Mouse (Mus musculus) lung, embryonic 16.5 days (tissue): ENCODE measurements around the gene B4galnt4. TPM values are rescaled to one million over a fixed set of nuclear protein-coding genes. Genes with fewer than 3 reads are reported as not detected.
A peak's percentile ranks its signal among the peaks of the same experiment; 100 is the strongest.

ENCODE experiments used
- ATAC-seq: fragments of 200-750 bp; cut with Nextera tagmentation; 2 replicates; pipeline ENCODE4 v1.8.0; 2017; ENCODE audit warnings: low read depth, mild to moderate bottlenecking, moderate library complexity
- H3K27ac ChIP-seq: fragments of 300-500 bp; sonication (generic); 2 replicates; pipeline ENCODE4 v1.5.1; 2014; ENCODE audit warnings: mild to moderate bottlenecking, control low read depth, low read length
- H3K27me3 ChIP-seq: fragments of 300-500 bp; sonication (generic); 2 replicates; pipeline ENCODE4 v1.6.1; 2014; ENCODE audit warnings: low read depth, low read length, mixed read lengths; ENCODE audit not compliant: control insufficient read depth, insufficient read depth
- H3K36me3 ChIP-seq: fragments of 300-500 bp; sonication (generic); 2 replicates; pipeline ENCODE4 v1.6.1; 2014; ENCODE audit warnings: low read length; ENCODE audit not compliant: control insufficient read depth, insufficient read depth
- H3K4me1 ChIP-seq: fragments of 300-500 bp; sonication (generic); replicated peaks from 2 replicates; pipeline ENCODE4 v1.6.1; 2014; ENCODE audit warnings: low read length, mixed read lengths; ENCODE audit not compliant: control insufficient read depth, insufficient read depth
- H3K4me2 ChIP-seq: fragments of 300-500 bp; sonication (generic); 2 replicates; pipeline ENCODE4 v1.6.1; 2014; ENCODE audit warnings: low read depth, low read length, control low read depth
- H3K4me3 ChIP-seq: fragments of 300-500 bp; sonication (generic); 2 replicates; pipeline ENCODE4 v1.5.1; 2014; ENCODE audit warnings: mild to moderate bottlenecking, low read length, control low read depth
- H3K9ac ChIP-seq: fragments of 300-500 bp; sonication (generic); 2 replicates; pipeline ENCODE4 v1.6.1; 2014; ENCODE audit warnings: low read length, control low read depth
- H3K9me3 ChIP-seq: fragments of 300-500 bp; sonication (generic); 2 replicates; pipeline ENCODE4 v1.6.1; 2016; ENCODE audit warnings: low read length; ENCODE audit not compliant: control insufficient read depth
- WGBS: fragments of 180-500 bp; shearing (Covaris S2); extraction: QIAGEN DNeasy Blood & Tissue Kit; methylation state at CpG from one replicate; pipeline ENCODE4 v1.1.7; 2014; 5-methylcytosine and 5-hydroxymethylcytosine counted together
- polyA plus RNA-seq: library from polyadenylated mRNA; unstranded; fragments of >200 nt; fragmentation: Nextera tagmentation; extraction: Ambion mirVana; gene quantifications from 2 replicates; pipeline ENCODE4 v1.2.1, GENCODE M21; 2015

Gene B4galnt4
- polyA plus RNA-seq, 1 experiment from 2014 or later = 3.8 TPM

DNA sequence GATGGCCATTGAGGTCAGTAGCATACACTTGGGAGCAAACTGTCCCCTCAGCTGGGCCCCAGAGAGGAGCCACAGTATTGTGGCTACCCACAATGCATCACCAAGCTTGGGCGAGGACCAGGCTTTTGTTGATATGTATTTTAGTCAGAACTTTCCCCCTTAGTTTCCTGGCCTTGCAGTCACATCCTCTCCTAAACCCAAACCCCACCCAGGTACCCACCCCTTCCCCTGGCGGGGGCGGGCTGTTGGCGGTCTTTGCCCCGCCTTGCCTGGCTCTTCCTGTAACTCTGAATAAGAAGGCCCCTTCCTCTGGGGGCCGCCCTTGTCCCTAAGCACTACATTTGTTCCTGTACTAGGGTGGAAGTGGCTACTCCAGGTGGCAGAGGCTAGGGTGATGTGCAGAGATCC lies 35.7 kb downstream of the B4galnt4 start:
- Histone ChIP-seq H3K4me2 (peak overlapping the region; percentile 42), H3K4me1 (peaks cover 19% of the 10 kb centered on the region), H3K36me3 (no peaks in the 10 kb centered on the region), H3K9me3 (no peaks in the 10 kb centered on the region), H3K27me3 (peaks cover 3% of the 10 kb centered on the region), H3K4me3 (peak overlapping the region; percentile 23), H3K27ac (peak overlapping the region; percentile 65), H3K9ac (peak overlapping the region; percentile 49)
- ATAC-seq = peak; percentile 53
- WGBS = 47% methylated on average over 6 of the region's 6 CpGs

DNA sequence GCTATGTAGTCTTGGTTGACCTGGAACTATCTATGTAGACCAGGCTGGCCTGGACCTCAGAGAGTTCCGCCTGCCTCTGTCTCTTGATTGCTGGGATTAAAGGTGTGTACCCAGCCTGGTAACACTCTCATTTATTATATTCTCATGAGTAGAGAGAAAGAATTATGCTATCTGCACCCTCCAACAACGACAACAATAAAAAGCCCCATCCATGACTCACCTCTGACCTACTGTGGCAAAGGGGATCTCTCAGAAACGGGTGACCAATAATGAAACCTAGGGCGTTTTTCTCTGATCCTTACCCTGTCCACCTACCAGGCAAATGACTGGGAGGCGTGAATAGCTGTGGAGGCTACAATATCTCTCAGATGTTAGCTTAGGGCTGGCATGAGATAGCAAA lies 36.3 kb downstream of the B4galnt4 start:
- Histone ChIP-seq H3K36me3 (no peaks in the 10 kb centered on the region), H3K9ac (no peak overlapping the region), H3K27me3 (peaks cover 3% of the 10 kb centered on the region), H3K9me3 (no peaks in the 10 kb centered on the region), H3K4me3 (no peak overlapping the region), H3K4me2 (no peak overlapping the region), H3K27ac (peak overlapping the region; percentile 37; the same call in 1 of the 2 replicates), H3K4me1 (peaks cover 16% of the 10 kb centered on the region)
- ATAC-seq = no peak
- 79% methylated on average over 5 of the region's 5 CpGs for WGBS

DNA sequence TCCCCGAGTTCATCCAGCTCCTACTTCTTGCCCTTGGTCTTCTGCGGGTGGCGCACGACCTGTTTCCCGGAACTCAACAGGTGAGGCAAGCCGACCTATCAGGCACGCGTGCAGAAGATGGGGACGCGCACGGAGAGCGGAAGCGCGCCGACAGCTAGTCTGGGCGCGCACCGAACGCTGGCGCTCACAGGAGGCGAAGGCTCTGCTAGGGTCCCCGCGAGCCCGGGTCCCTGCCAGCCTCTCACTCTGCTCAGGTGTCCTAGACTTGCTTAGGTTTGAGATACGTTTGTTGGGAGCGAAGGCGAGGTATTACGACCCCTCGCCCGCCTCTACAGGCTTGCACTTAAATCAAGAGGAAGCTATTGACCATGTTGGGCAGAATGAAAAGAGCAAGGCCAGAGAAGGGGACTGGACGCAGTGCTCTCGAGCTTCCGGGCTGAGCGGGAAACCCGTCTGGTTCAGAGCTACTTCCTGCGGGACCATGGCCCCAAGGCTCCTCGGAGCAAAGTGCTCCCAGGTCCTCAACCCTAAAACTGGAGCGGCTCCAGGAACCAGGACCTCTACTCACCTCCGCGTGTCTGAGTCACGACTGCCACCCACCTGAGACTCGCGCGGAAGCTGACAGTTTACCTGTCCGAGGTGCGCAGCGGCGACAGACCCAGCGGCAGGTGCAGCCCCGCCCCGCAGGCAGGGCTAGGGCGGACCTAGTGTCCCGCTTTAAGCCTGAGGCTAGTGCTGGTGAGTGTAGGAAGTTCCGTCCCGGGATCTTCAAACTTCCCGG lies 39.2 kb downstream of the B4galnt4 start, which contains the start of gene Sigirr:
Gene Sigirr, minus strand, starts transcription at position 662 of the 781 bp plus-strand sequence.
- peak within 1 kb of the TSS; percentile 85 for H3K4me2 ChIP-seq
- peak; percentile 72 for ATAC-seq
- no peaks in the 10 kb centered on the region for H3K9me3 ChIP-seq
- H3K9ac ChIP-seq = peak within 1 kb of the TSS; percentile 65
- peak within 1 kb of the TSS; percentile 54 for H3K4me3 ChIP-seq
- peak within 1 kb of the TSS; percentile 81 for H3K27ac ChIP-seq
- H3K4me1 ChIP-seq = peaks cover 11% of the 10 kb centered on the region
- WGBS = 1% methylated on average over 56 of the region's 56 CpGs
- peaks cover 3% of the 10 kb centered on the region; the same call in 1 of the 2 replicates for H3K27me3 ChIP-seq
- no peaks in the 10 kb centered on the region for H3K36me3 ChIP-seq

DNA sequence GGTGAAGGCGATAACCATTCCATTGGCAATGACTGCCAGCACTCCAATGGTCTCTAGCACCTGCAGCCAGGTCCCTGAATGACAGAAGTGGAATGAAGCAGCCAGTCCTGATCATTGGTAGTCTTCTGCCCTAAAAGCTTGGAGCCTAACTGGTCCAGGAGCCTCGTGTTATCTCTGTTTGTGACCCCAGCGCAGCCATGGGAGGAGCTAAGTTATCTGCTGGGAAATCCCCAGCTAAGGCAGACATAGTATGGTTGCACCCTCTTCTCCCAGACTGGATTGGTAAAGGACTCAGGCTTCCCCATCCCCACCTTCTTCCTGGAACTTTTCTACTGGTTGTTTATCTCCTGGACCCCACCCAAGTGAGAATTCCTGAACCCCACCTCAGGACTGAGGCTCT lies 42.3 kb downstream of the B4galnt4 start:
- 62% methylated on average over 3 of the region's 3 CpGs for WGBS
- peaks cover 7% of the 10 kb centered on the region; the same call in 1 of the 2 replicates for H3K4me1 ChIP-seq
- H3K4me3 ChIP-seq = no peak overlapping the region
- H3K9me3 ChIP-seq = no peaks in the 10 kb centered on the region
- no peaks in the 10 kb centered on the region for H3K36me3 ChIP-seq
- H3K4me2 ChIP-seq = no peak overlapping the region
- no peak overlapping the region for H3K27ac ChIP-seq
- no peak for ATAC-seq
- H3K27me3 ChIP-seq = peaks cover 3% of the 10 kb centered on the region; the same call in 1 of the 2 replicates
- H3K9ac ChIP-seq = no peak overlapping the region

DNA sequence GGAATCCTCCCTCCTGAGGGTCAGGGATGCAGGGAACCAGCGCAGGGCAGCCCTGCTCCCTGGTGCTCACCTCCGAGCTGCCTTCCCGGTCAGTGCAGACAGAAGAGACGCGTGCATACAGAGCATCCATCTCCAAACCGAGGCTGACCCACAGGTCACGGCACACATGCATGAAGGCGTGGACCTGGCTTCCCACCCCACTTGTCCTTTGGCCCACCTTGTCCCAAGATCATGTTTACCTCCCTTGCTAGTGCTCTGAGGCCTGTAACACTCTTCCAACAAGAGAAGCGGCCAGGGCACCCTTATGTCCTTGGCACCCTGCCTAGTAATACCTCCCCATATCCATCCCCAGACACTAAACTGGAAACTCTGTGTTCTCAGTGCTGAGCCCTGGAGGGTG lies 55.0 kb downstream of the B4galnt4 start:
- no peaks in the 10 kb centered on the region for H3K9me3 ChIP-seq
- no peak overlapping the region for H3K9ac ChIP-seq
- no peak overlapping the region for H3K4me3 ChIP-seq
- no peak for ATAC-seq
- no peaks in the 10 kb centered on the region for H3K36me3 ChIP-seq
- no peak overlapping the region for H3K27ac ChIP-seq
- no peaks in the 10 kb centered on the region for H3K27me3 ChIP-seq
- no peak overlapping the region for H3K4me2 ChIP-seq
- WGBS = 77% methylated on average over 9 of the region's 9 CpGs
- no peaks in the 10 kb centered on the region for H3K4me1 ChIP-seq

DNA sequence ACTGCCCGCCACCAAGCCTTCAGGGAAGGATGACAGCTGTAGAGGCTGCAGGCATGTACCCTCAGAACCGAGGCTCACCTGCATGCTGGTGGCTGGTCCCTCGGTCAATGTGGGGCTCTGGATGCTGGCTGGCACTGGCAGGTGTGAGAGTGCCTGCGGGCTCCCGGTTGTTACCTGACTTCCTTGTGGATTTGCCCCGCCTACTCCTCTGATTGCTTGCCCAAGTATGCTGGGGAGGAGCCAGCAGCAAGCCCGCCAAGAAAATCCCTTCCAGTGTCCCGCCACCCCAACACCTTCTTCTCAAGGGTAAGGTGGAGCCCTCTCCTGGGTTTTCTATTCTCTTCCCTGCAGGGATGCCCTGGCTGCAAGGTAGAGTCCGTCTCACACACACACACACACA lies 56.7 kb downstream of the B4galnt4 start, which contains the start of gene Ano9:
Gene Ano9, minus strand, starts transcription at position 171 of the 400 bp plus-strand sequence.
- Histone ChIP-seq H3K9me3 (no peaks in the 10 kb centered on the region), H3K36me3 (no peaks in the 10 kb centered on the region), H3K27me3 (no peaks in the 10 kb centered on the region), H3K4me3 (peak within 1 kb of the TSS; percentile 38), H3K4me2 (peak within 1 kb of the TSS; percentile 56), H3K4me1 (peaks cover 4% of the 10 kb centered on the region), H3K9ac (peak within 1 kb of the TSS; percentile 59), H3K27ac (no peak within 1 kb of the TSS)
- 8% methylated on average over 8 of the region's 9 CpGs for WGBS
- ATAC-seq = peak; percentile 56

DNA sequence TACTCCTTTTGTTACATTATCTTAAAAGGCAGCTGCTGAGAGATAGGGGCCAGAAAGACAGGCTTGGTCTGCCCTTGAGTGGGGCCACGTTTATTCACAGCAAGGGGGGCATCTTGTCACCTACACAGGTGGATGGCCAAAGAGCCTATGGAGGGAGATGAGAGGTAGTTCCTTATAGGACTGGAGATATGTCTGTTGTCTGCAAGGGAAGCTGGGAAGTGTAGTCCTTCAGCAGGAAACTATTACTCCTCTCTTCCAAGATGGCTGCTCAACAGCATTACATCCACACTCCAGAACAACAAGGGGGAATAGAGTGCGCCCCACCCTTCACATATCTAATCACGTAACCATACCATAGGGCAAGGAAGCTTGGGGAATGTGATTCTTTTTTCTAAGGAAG lies 58.6 kb downstream of the B4galnt4 start:
- no peak for ATAC-seq
- H3K9ac ChIP-seq = no peak overlapping the region
- H3K4me2 ChIP-seq = no peak overlapping the region
- WGBS = 65% methylated on average over 3 of the region's 3 CpGs
- no peak overlapping the region for H3K27ac ChIP-seq
- H3K36me3 ChIP-seq = no peaks in the 10 kb centered on the region
- H3K4me1 ChIP-seq = peaks cover 4% of the 10 kb centered on the region
- no peaks in the 10 kb centered on the region for H3K27me3 ChIP-seq
- H3K4me3 ChIP-seq = no peak overlapping the region
- H3K9me3 ChIP-seq = no peaks in the 10 kb centered on the region

DNA sequence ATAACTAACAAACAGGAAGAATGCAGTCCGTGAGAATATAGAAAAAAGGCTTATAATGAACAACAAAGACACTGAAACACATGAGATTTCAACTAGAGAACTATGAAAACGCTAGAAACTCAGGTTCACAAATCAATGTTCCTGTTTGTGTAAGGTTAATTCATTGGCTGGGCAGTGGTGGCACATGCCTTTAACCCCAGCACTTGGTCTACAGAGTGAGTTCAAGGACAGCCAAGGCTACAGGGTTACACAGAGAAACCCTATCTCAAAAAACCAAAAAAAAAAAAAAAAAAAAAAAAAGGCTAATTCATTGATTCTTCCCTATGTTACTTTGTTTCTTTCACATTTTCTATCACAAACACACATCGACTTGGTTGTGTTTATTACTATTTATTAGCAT lies 59.7 kb downstream of the B4galnt4 start:
- Histone ChIP-seq H3K9me3 (no peaks in the 10 kb centered on the region), H3K4me3 (no peak overlapping the region), H3K4me2 (no peak overlapping the region), H3K27ac (no peak overlapping the region), H3K9ac (no peak overlapping the region), H3K4me1 (peaks cover 4% of the 10 kb centered on the region), H3K27me3 (no peaks in the 10 kb centered on the region), H3K36me3 (no peaks in the 10 kb centered on the region)
- 71% methylated on average over 3 of the region's 3 CpGs for WGBS
- ATAC-seq = no peak

DNA sequence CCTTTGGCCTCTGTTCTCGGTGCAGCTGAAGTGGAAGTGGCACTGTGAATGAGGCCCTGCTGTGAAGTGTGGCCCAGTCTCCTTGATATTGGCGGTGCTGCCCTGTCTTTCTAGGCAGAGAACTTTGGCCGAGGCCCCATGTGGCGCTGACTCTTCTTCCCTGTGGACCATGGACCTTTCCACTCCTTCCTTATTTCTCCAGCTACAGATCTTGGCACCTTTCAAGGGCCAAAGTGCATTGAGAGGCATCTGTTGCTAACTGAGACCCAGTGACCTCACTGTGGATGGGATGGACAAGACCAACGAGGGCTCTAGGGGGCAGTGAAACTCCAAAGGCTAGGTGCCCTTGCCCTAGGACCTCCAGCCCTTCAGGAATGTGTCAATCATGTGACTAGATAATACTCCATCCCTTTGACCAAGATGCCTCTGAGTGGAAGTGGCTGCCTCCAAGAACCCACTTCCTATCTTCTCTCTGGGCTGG lies 60.2 kb downstream of the B4galnt4 start:
- no peak overlapping the region for H3K27ac ChIP-seq
- H3K36me3 ChIP-seq = no peaks in the 10 kb centered on the region
- H3K9me3 ChIP-seq = no peaks in the 10 kb centered on the region
- H3K9ac ChIP-seq = no peak overlapping the region
- no peaks in the 10 kb centered on the region for H3K27me3 ChIP-seq
- no peak overlapping the region for H3K4me2 ChIP-seq
- WGBS = 73% methylated on average over 5 of the region's 5 CpGs
- peaks cover 4% of the 10 kb centered on the region for H3K4me1 ChIP-seq
- no peak for ATAC-seq
- no peak overlapping the region for H3K4me3 ChIP-seq
